Mouse (Mus musculus): ENCODE measurements around the gene Polr2l. TPM values are rescaled to one million over a fixed set of nuclear protein-coding genes. Genes with fewer than 3 reads are reported as not detected.

Gene Polr2l
- polyA plus RNA-seq, 1 experiment, result 48.1 TPM

- DNase-seq (ENCODE audit: low spot score), result peak; percentile 88
Measured at GRCm38 (mm10) chr7:141467230-141468030, 7.5 kb downstream of the Polr2l start, which contains the start of gene Cd151. TSS of gene Cd151 (plus strand) at chr7:141467392.

GRCm38 (mm10) chr7:141466607-141467148, 8.3 kb downstream of the Polr2l start:
- no peak for DNase-seq (ENCODE audit: low spot score)

- no peak for DNase-seq (ENCODE audit: low spot score)
Measured at GRCm38 (mm10) chr7:141466045-141466394, 8.9 kb downstream of the Polr2l start.

DNA sequence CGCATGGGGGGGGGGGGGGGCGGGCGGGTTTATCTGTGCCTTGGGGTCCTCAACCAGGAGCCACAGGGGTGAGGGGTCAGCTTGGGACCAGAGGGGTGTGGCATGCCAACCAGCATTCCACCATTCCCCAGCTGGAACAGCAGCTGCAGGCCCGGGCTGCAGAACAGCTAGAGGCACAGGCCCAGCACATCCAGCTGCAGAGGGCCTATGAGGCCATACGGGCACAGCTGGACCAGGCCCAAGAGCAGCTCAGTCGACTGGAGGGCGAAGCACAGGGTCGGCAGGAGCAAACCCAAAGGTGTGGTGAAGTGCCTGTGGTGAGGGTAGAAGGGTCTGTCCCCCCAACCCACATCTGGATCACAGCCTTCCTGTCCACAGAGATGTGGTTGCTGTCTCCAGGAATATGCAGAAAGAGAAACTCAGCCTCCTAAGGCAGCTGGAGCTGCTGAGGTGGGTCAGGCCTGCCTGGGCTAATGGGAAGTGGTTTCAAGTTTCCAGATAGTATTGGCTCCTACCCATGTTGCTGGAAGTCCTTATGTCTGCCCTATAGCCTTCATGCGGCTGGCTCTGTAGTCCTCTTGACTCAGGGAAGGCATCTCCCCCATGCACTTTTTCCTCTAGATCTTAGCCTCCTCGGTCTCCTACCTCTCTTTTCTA, 9.4 kb downstream of the Polr2l start:
- DNase-seq (ENCODE audit: low spot score), result no peak

DNA sequence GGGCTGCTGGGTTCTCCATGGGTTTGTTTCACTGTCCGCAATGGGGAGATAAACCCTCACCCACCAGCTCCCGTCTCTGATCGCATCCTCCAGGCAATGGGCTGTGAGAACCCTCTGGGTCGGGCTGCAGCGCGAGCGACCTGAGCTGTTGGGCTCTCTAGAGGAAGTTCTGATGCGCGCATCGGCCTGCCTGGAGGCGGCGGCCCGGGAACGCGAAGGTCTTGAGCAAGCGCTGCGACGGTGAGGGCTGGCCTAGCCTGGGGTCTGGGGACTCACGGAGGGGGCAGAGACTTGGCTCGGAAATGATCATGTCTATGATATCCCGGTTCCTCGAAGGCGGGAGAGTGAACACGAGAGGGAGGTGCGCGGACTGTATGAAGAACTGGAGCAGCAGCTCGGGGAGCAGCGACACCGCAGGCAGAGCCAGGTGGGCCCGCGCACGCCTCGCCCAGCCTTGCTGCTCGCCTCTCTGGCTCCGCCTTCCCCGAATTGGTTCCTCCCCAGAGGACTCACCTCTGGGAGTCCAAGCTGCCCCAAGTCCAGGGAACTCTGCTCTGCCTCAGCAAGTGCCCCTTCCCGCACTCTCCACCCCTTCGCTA, 10.2 kb downstream of the Polr2l start:
- DNase-seq (ENCODE audit: low spot score), result no peak

GRCm38 (mm10) chr7:141463824-141464602, 10.9 kb downstream of the Polr2l start:
- no peak for DNase-seq (ENCODE audit: low spot score)

DNA sequence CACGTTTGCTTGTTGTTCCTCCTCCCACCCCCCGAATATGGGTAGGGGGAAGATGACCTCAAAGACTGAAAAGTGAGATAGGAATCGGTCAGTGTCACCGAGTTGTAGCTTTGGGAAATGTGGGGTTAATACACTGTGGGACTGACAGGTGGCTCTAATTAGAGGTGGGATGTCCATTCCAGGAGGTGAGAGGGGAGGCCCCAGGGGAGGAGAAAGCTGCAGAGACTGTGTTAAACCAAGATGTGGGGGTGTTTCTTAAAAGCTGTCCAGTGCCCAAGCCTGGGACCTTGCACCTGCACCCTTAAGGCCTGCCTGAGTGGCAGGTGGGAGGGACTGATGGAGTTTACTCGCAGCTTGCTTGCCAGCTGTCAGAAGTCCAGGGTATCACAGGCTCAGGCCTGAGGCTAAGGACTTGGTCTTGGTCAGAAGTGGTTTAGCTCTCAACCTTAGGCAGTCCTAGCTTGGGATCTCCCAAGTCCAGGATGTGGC, 12.6 kb downstream of the Polr2l start:
- peak; percentile 26 for DNase-seq (ENCODE audit: low spot score)

DNA sequence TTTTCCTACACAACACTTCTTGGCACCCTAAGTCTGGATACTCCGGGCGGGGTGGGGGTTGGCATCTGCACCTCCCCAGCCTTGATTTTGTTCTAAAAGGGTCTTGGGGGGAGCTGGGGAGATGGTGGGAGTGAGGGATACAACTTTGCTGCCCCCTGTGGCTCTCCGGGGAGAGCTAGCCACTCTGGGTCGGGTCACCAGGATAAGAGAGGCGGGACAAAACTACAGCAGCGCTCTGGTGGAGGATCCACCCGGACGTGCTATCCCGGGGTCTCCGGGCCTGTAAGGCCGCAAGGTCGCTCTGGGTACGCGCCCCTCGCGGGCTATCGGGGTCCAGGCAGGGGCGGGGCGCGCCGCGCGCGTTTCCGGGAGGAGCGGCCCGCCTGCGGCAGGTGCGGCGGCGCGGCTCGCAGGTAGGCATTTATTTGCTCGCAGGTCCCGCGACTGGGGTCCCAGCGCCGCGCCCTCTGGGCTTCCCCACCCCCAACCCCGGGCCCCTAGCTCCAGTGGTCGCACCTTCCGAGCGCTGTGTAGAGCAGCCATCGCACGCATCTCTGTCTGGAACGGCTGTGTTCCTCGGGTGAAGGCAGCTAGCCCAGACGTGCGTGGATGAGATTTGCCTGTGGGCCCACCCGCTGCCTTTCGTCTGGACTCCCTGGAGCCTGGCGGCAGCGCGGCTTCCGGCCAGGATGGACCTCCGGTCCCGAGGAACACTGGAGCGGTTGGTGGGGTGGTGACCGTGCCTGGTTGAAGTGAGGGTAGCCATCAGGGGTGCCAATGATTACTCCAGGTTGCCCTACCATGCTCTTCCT, 13.2 kb downstream of the Polr2l start:
- peak; percentile 24 for DNase-seq (ENCODE audit: low spot score)

DNA sequence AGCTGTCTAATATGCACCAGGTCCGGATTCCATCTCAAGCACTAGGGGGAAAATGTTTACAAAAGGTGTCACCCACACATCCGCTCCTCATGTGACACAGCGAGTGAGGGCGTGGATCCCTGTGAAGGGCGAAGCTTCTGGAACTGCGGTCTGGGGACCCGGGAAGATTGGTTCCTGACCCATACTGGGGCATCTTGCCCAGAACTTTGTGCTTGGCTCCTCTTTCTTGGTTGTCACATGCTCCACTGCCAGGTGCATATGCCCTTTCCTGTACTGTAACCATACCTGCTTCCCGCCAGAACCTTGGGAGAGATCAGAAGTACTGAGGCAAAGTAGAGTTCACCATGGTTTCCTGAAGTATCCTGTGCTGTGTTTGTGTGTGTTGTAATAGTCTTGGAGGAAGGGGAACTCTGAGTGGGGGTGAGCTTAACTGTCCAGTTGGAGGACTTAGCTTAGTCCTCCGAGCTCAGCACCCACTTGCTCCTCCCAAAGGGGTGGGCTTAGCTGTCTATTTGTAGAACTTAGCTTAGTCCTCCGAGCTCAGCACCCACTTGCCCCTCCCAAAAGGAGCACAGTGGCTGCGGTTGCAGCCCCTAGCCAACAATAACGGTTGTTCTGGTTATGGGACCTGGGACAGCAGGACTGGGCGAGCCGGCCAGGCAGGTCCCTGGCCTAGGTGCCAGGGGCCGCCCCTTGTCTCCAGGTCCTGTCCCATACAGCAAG, 14.4 kb downstream of the Polr2l start, which contains the start of gene Cracr2b:
Cracr2b (plus strand) TSS at position 704 of the 723 bp plus-strand sequence.
- no peak for DNase-seq (ENCODE audit: low spot score)

DNA sequence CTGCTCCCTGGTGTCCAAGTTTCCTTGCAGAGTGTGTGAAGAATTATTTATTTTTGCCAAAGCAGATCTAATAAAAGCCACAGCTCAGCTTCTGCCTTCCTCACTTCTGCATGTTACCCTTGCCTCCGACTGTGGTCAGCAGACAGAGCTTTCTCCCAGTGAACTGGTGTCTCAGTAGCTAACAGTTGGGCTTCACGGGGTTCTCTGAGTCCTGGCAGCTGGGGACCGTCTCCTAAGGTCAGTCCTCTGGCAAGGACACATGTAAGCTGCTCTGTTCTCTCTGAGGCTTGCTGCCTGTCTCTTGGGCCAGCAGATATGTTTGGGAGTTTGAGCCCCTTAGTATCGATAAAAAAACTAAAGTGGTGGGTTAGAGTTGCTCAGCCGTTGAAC, 14.9 kb downstream of the Polr2l start:
- no peak for DNase-seq (ENCODE audit: low spot score)

DNA sequence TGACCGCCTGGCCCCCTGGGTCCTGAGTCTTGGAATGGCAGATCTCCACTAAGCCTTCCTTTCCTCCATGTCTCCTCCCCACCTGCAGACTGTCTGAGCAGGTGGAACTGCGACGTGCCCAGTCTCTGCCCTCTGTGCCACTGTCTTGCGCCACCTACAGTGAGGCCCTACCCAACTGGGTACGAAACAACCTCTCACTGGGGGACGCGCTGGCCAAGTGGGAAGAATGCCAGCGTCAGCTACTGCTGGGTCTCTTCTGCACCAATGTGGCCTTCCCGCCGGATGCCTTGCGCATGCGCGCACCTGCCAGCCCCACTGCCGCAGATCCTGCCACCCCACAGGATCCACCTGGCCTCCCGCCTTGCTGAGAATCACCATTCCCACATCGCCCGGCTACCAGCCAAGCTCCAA, 15.6 kb downstream of the Polr2l start:
- DNase-seq (ENCODE audit: low spot score), result no peak

DNA sequence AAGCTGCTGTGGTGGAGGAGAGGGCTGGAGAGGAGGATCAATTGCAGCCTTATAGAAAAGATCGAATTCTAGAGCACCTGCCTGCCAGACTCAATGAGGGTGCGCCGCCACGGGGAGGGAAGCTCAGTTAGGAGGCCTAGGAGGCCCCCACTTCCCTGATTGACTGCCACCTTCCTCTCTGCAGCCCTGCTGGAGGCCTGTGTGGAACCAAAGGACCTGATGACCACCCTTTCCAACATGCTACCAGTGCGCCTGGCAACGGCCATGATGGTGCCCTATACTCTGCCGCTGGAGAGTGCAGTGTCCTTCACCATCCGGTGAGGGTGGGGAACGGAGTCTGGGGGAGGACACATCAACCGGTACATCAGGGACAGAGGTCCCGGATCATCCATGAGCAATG, 16.3 kb downstream of the Polr2l start:
- no peak for DNase-seq (ENCODE audit: low spot score)

GRCm38 (mm10) chr7:141457986-141458660, 16.8 kb downstream of the Polr2l start:
- peak; percentile 23 for DNase-seq (ENCODE audit: low spot score)

DNA sequence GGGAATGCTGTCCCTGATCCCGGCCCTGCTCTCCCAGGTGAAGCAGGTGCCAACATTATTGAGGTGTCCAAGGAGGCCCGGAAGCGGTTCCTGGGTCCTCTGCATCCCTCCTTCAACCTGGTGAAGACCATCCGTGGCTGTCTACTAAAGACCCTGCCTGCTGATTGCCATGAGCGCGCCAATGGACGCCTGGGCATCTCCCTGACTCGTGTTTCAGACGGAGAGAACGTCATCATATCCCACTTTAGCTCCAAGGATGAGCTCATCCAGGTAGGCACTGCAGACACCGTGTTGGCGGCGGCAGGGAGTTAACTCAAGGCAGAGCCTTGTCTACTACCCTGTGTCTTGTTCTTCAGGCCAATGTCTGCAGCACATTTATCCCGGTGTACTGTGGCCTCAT, 17.7 kb downstream of the Polr2l start:
- DNase-seq (ENCODE audit: low spot score), result no peak

GRCm38 (mm10) chr7:141456739-141457138, 18.2 kb downstream of the Polr2l start:
- peak; percentile 30 for DNase-seq (ENCODE audit: low spot score)

DNA sequence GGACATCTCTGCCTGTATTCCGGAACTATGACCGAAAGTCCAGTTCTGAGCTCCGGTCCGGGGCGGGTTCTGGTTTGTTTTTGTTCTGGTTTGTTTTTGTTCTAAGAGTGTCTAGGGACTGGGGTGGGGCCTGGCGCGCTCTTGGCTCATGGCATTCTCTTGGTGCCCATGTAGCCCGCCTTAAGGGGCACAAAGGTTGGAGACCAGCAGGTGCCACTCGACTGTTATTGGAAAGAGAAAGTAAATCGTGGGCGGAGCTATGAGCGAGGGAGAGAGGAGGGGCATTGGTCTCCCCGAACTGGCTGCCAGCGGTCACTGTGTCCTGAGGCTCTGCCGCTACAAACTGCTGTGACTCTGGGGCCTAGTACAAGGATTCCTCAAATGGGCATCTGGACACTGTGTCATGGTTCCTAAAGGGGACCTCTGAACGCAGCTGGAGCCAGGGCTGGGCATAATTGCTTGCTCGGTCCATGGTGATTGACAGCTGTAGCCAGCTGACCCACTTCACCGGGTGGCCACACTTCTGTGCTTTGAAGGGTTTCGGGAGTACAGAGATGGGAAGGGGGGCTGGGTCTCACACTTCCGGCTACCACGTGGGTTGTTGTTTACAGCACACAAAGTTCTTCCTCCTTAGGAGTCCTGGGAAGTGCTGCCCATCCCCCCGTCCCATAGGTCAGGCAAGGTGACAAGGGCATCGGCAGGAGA, 19.2 kb downstream of the Polr2l start:
- DNase-seq (ENCODE audit: low spot score), result peak; percentile 63

DNA sequence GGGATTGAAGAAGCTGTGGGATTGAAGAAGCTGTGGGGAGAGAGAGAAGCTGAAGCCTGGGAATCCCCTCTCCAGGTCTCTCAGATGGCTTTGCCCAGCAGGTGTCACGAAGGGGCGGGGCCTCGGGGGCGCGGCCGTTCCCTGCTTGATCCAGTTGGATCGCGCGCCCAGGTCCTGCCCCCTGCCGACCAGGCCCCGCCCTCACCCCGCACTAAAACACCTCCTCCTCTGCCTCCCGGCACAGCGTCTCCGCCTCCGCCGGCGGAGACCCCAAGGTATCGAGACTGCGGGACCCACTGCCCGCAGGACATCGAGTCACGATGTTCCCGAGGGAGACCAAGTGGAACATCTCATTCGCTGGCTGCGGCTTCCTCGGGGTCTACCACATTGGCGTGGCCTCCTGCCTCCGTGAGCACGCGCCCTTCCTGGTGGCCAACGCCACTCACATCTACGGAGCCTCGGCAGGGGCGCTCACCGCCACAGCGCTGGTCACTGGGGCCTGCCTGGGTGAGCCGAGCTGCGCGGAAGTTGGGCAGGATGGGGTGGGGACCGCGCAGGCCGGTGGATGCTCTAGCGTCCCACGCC, 19.9 kb downstream of the Polr2l start, which contains the start of gene Pnpla2:
Pnpla2 (plus strand) TSS at position 232 of the 585 bp plus-strand sequence.
- peak; percentile 88 for DNase-seq (ENCODE audit: low spot score)

DNA sequence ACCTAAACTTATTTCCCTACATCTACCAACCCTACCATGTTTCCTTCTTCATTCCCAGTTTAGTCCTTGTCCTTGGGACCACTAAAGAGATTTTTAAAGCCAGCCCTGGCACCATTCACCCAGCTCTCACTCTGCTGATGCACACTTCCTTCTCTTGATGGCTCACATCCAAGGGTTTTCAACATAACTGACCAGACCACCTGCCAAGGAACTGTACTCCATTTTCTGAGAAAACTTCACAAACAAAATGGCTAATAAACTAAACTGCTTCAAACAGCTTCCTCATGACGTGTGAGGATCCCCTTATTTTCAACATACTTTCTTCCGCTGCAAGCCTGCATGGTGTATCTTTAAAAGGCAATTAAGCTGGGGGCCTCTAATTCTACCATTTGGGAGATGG, 21.3 kb downstream of the Polr2l start:
- no peak for DNase-seq (ENCODE audit: low spot score)
